Mouse (Mus musculus): Measurements from ENCODE around the gene Elof1.
"Not testable (repeated sequence)": the region's sequence is repeated elsewhere in the genome, so short reads cannot be mapped to it uniquely, and the experiment has no call there.

DNA sequence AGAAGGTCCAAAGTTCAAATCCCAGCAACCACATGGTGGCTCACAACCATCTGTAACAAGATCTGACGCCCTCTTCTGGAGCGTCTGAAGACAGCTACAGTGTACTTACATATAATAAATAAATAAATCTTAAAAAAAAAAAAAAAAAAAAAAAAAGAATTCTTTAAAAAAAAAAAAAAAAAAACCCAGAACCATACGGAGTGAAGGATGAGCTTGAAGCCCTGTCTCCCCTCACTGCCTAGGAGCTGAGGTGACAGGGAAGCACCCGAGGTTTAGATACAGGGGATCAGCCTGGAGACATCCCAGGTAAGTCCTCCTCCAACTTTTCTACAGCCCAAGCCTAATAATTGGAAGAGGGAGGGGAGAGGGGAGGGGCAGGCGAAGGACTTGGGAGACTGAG lies 41.2 kb downstream of the Elof1 start:
- not testable (repeated sequence) for TF ChIP-seq CTCF, POLR2A (IDR thresholded peaks at IDR 0.05; ENCODE audit: insufficient read depth, low read depth, low read length)
